Mouse (Mus musculus) urinary bladder, postnatal 36 days (tissue): ENCODE measurements around the gene Tmem132a.
A peak's percentile ranks its signal among the peaks of the same experiment; 100 is the strongest.

Experiments
- DNase-seq, 2 experiments: peaks; one replicate each; pipeline ENCODE4 v3.0.0; 2022; ENCODE audit warnings: low spot score in 2 of 2, mixed read lengths in 1 of 2

Gene Tmem132a

GRCm38 (mm10) chr19:10869886-10870527, at the start of gene Tmem132a:
TSS of gene Tmem132a (minus strand) at chr19:10869940.
- DNase-seq = no peak

- DNase-seq = no peak
Observed at GRCm38 (mm10) chr19:10918321-10918991, 48.7 kb upstream of the Tmem132a start.

GRCm38 (mm10) chr19:10916506-10916905, 46.8 kb upstream of the Tmem132a start:
- DNase-seq = no peak

GRCm38 (mm10) chr19:10914870-10915269, 45.1 kb upstream of the Tmem132a start:
- DNase-seq = no peak

- no peak for DNase-seq
Observed at GRCm38 (mm10) chr19:10914291-10914690, 44.6 kb upstream of the Tmem132a start.

GRCm38 (mm10) chr19:10909087-10909721, 39.5 kb upstream of the Tmem132a start:
- no peak for DNase-seq

- DNase-seq = peak; percentile 30 to 44
Observed at GRCm38 (mm10) chr19:10907891-10908290, 38.2 kb upstream of the Tmem132a start.

- DNase-seq = no peak
Observed at GRCm38 (mm10) chr19:10905728-10906000, 35.9 kb upstream of the Tmem132a start.

- peak; percentile 10 to 65 for DNase-seq
Observed at GRCm38 (mm10) chr19:10904927-10905727, 35.4 kb upstream of the Tmem132a start.

- no peak for DNase-seq
Observed at GRCm38 (mm10) chr19:10904512-10904911, 34.8 kb upstream of the Tmem132a start.

GRCm38 (mm10) chr19:10901046-10901445, 31.3 kb upstream of the Tmem132a start:
- no peak for DNase-seq

- no peak for DNase-seq
Observed at GRCm38 (mm10) chr19:10900315-10900714, 30.6 kb upstream of the Tmem132a start.

- no peak for DNase-seq
Observed at GRCm38 (mm10) chr19:10897491-10897890, 27.8 kb upstream of the Tmem132a start.

GRCm38 (mm10) chr19:10896849-10897248, 27.1 kb upstream of the Tmem132a start:
- no peak for DNase-seq

GRCm38 (mm10) chr19:10895708-10896107, 26.0 kb upstream of the Tmem132a start:
- peak; percentile 11 to 13 for DNase-seq

GRCm38 (mm10) chr19:10895016-10895528, 25.3 kb upstream of the Tmem132a start, which contains the start of gene Prpf19:
TSS of gene Prpf19 (plus strand) at chr19:10895231.
- DNase-seq = peak; percentile 96

GRCm38 (mm10) chr19:10892201-10892600, 22.5 kb upstream of the Tmem132a start:
- DNase-seq = no peak

- peak; percentile 86 to 92 for DNase-seq
Observed at GRCm38 (mm10) chr19:10881426-10882154, 11.8 kb upstream of the Tmem132a start, which contains the start of gene Tmem109. TSS of gene Tmem109 (minus strand) at chr19:10882001.

- peak in 1 of 2 experiments; percentile 10 for DNase-seq
Observed at GRCm38 (mm10) chr19:10880975-10881425, 11.3 kb upstream of the Tmem132a start.

- DNase-seq = peak; percentile 64 to 73
Observed at GRCm38 (mm10) chr19:10880085-10880974, 10.6 kb upstream of the Tmem132a start.
